Mouse (Mus musculus) stomach, postnatal 0 days (tissue): Measurements from ENCODE around the gene Hist1h3a.

Experiments used
- CTCF ChIP-seq: IDR thresholded peaks from 2 replicates; pipeline ENCODE4 v1.5.1; 2016; ENCODE audit warnings: antibody characterized with exemption, low read depth, mild to moderate bottlenecking, moderate library complexity
- EP300 ChIP-seq: optimal IDR thresholded peaks from 2 replicates; pipeline ENCODE3; 2016; ENCODE audit warnings: antibody characterized with exemption

DNA sequence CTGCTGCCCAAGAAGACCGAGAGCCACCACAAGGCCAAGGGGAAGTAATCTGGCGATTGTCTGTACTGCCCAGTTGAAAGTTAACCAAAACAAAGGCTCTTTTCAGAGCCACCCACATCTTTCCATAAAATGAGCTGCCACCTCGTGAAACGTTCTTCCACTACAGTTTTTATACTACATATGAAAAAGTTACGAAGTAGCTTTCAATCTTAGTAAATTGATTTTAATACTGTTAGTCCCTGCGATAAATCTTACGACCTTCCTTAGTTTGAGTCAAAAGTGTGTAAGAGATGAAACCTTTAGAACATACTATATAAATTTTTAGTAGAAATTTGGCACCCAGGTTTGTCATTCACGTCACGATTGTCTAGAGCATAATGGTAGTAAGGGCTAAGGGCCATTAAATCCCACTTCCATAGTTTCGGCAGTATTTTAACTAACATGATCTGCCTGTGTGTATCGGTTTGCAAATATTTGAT, 10.7 kb downstream of the Hist1h3a start:
- TF ChIP-seq CTCF (no peak; the same call in 1 of the 2 replicates), EP300 (no peak)
